Mouse (Mus musculus) embryonic stem cell, embryonic (primary cell): ENCODE measurements around the gene P2ry6.

ENCODE experiments used
- CTCF ChIA-PET, 4 experiments: fragments of 300-600 bp in 2 of 4; fragments of 350-600 bp in 2 of 4; sonication (Branson Sonifier 250); formaldehyde crosslinking; loops; one replicate each; lab custom pipeline; 2022; ENCODE audit warnings: inconsistent platforms in 2 of 4; lab: Charles Lee
- POLR2A ChIA-PET, 4 experiments: fragments of 300-600 bp in 2 of 4; fragments of 350-600 bp in 2 of 4; sonication (Branson Sonifier 250); formaldehyde crosslinking; loops; one replicate each; lab custom pipeline; 2022; ENCODE audit warnings: antibody characterized with exemption in 4 of 4, inconsistent platforms in 1 of 4; lab: Charles Lee

The P2ry6 gene

GRCm38 (mm10) chr7:100997215-100997614 is 22.8 kb upstream of the P2ry6 start:
- CTCF ChIA-PET: interaction anchor here in 2 of 4 experiments (0.7 to 1.6 kb wide), 2 partner anchors 9 to 31 kb away, joined by 3 read pairs; no protein-coding TSS in a partner anchor
- POLR2A ChIA-PET: interaction anchor here in 1 of 4 experiments (1.1 to 2.1 kb wide), 4 partner anchors 9 to 360 kb away, joined by 5 to 7 read pairs (median 5); partner anchors contain the start of gene P2ry2

GRCm38 (mm10) chr7:100995951-100996350 is 21.5 kb upstream of the P2ry6 start:
- ChIA-PET CTCF (interaction anchor here in 3 of 4 experiments (0.5 to 1.3 kb wide), 4 partner anchors 49 to 1226 kb away, joined by 3 to 4 read pairs (median 4); no protein-coding TSS in a partner anchor), POLR2A (interaction anchor here in 1 of 4 experiments (0.6 to 2.0 kb wide), 2 partner anchors 10 to 11 kb away, joined by 3 to 5 read pairs; no protein-coding TSS in a partner anchor)

GRCm38 (mm10) chr7:100995260-100995864 is 20.9 kb upstream of the P2ry6 start:
- ChIA-PET POLR2A (interaction anchor here in 1 of 4 experiments (0.6 to 2.0 kb wide), 2 partner anchors 10 kb away, joined by 3 to 5 read pairs; no protein-coding TSS in a partner anchor), CTCF (interaction anchor here in 2 of 4 experiments (0.6 to 1.3 kb wide), 3 partner anchors 56 to 132 kb away, joined by 3 to 4 read pairs (median 3); partner anchors contain the start of gene Relt (in 1 of the 2))

GRCm38 (mm10) chr7:100993166-100993565 is 18.7 kb upstream of the P2ry6 start:
- ChIA-PET POLR2A (interaction anchor here in 2 of 4 experiments (0.7 to 1.8 kb wide), 4 partner anchors 11 to 26 kb away, joined by 3 to 5 read pairs (median 4); no protein-coding TSS in a partner anchor), CTCF (interaction anchor here (0.6 to 1.4 kb wide), 8 partner anchors 9 to 295 kb away, joined by 3 to 4 read pairs (median 3); no protein-coding TSS in a partner anchor)

- ChIA-PET CTCF (interaction anchor here in 2 of 4 experiments (0.5 to 1.5 kb wide), 2 partner anchors 60 to 297 kb away, joined by 3 to 4 read pairs; no protein-coding TSS in a partner anchor), POLR2A (interaction anchor here in 1 of 4 experiments (1.8 kb wide), 1 partner anchor 12 kb away, joined by 5 read pairs; no protein-coding TSS in a partner anchor)
Observed at GRCm38 (mm10) chr7:100991972-100992371, 17.5 kb upstream of the P2ry6 start.

- ChIA-PET CTCF (interaction anchor here in 3 of 4 experiments (0.7 to 4.3 kb wide), 3 partner anchors 11 to 61 kb away, joined by 3 to 73 read pairs (median 3); no protein-coding TSS in a partner anchor), POLR2A (interaction anchor here in 1 of 4 experiments (0.5 kb wide), 1 partner anchor 28 kb away, joined by 3 read pairs; no protein-coding TSS in a partner anchor)
Observed at GRCm38 (mm10) chr7:100990636-100991311, 16.3 kb upstream of the P2ry6 start.

GRCm38 (mm10) chr7:100988092-100988491 is 13.6 kb upstream of the P2ry6 start:
- ChIA-PET CTCF (interaction anchor here (0.6 to 4.3 kb wide), 50 partner anchors 9 to 703 kb away, joined by 3 to 76 read pairs (median 4); partner anchors contain the start of gene Atg16l2 (in 1 of the 4)), POLR2A (interaction anchor here in 3 of 4 experiments (0.6 to 2.4 kb wide), 9 partner anchors 9 to 415 kb away, joined by 3 to 11 read pairs (median 5); no protein-coding TSS in a partner anchor)

- POLR2A ChIA-PET: interaction anchor here in 3 of 4 experiments (0.5 to 1.6 kb wide), 11 partner anchors 11 to 676 kb away, joined by 3 to 8 read pairs (median 3); partner anchors contain the start of gene Arhgef17 (in 1 of the 3)
- CTCF ChIA-PET: interaction anchor here (0.6 to 2.0 kb wide), 20 partner anchors 9 to 660 kb away, joined by 3 to 9 read pairs (median 3); no protein-coding TSS in a partner anchor
Observed at GRCm38 (mm10) chr7:100984452-100985395, 10.3 kb upstream of the P2ry6 start.

GRCm38 (mm10) chr7:100979175-100979574 is 4.7 kb upstream of the P2ry6 start:
- ChIA-PET POLR2A (interaction anchor here in 1 of 4 experiments (1.1 kb wide), 1 partner anchor 48 kb away, joined by 3 read pairs; no protein-coding TSS in a partner anchor), CTCF (interaction anchor here in 2 of 4 experiments (0.8 to 2.0 kb wide), 5 partner anchors 9 to 19 kb away, joined by 3 to 10 read pairs (median 4); no protein-coding TSS in a partner anchor)

- CTCF ChIA-PET: interaction anchor here in 2 of 4 experiments (1.0 to 2.0 kb wide), 3 partner anchors 11 to 12 kb away, joined by 4 to 10 read pairs (median 6); no protein-coding TSS in a partner anchor
- POLR2A ChIA-PET: interaction anchor here in 1 of 4 experiments (0.7 kb wide), 1 partner anchor 10 kb away, joined by 3 read pairs; no protein-coding TSS in a partner anchor
Observed at GRCm38 (mm10) chr7:100978171-100978570, 3.7 kb upstream of the P2ry6 start.

- POLR2A ChIA-PET: no interaction called here
- CTCF ChIA-PET: interaction anchor here in 1 of 4 experiments (0.6 to 1.5 kb wide), 3 partner anchors 8 to 440 kb away, joined by 3 read pairs; no protein-coding TSS in a partner anchor
Observed at GRCm38 (mm10) chr7:100972875-100973274, 1.6 kb downstream of the P2ry6 start.

- ChIA-PET POLR2A (interaction anchor here (0.6 to 2.6 kb wide), 5 partner anchors 8 to 282 kb away, joined by 3 to 5 read pairs (median 4); no protein-coding TSS in a partner anchor), CTCF (interaction anchor here (0.6 to 1.4 kb wide), 8 partner anchors 11 to 569 kb away, joined by 3 to 13 read pairs (median 4); no protein-coding TSS in a partner anchor)
Observed at GRCm38 (mm10) chr7:100968874-100969659, 5.4 kb downstream of the P2ry6 start.

GRCm38 (mm10) chr7:100968376-100968775 is 6.1 kb downstream of the P2ry6 start:
- ChIA-PET CTCF (interaction anchor here in 3 of 4 experiments (0.6 to 2.4 kb wide), 9 partner anchors 10 to 380 kb away, joined by 3 to 14 read pairs (median 4); no protein-coding TSS in a partner anchor), POLR2A (interaction anchor here in 2 of 4 experiments (1.2 to 2.6 kb wide), 2 partner anchors 25 kb away, joined by 5 read pairs; no protein-coding TSS in a partner anchor)

GRCm38 (mm10) chr7:100967850-100968249 is 6.6 kb downstream of the P2ry6 start:
- POLR2A ChIA-PET: interaction anchor here in 2 of 4 experiments (0.5 to 2.6 kb wide), 7 partner anchors 14 to 891 kb away, joined by 3 to 5 read pairs (median 3); no protein-coding TSS in a partner anchor
- CTCF ChIA-PET: interaction anchor here (0.6 to 2.4 kb wide), 18 partner anchors 10 to 324 kb away, joined by 3 to 14 read pairs (median 4); no protein-coding TSS in a partner anchor

GRCm38 (mm10) chr7:100966014-100966413 is 8.4 kb downstream of the P2ry6 start:
- ChIA-PET CTCF (interaction anchor here in 3 of 4 experiments (0.6 to 3.1 kb wide), 19 partner anchors 8 to 543 kb away, joined by 3 to 14 read pairs (median 5); partner anchors contain the start of gene Arhgef17 (in 1 of the 3)), POLR2A (interaction anchor here in 2 of 4 experiments (1.0 to 1.8 kb wide), 2 partner anchors 23 to 110 kb away, joined by 3 read pairs; no protein-coding TSS in a partner anchor)
